Mouse (Mus musculus) urinary bladder, adult 2 months (tissue): ENCODE measurements around the gene Mt2. TPM values are rescaled to one million over a fixed set of nuclear protein-coding genes. Genes with fewer than 3 reads are reported as not detected.
"Not testable (repeated sequence)": the region's sequence is repeated elsewhere in the genome, so short reads cannot be mapped to it uniquely, and the experiment has no call there.

ENCODE experiments used
- DNase-seq: peaks from one replicate; pipeline ENCODE4 v3.0.0; 2022; ENCODE audit warnings: low spot score
- polyA plus RNA-seq: library from polyadenylated mRNA; depleted of rRNA; stranded (reverse); fragments of >200 nt; gene quantifications from 2 replicates; pipeline ENCODE4 v1.2.3, GENCODE M21; 2012; rRNA removed

Gene Mt2
- 100.0 and 101 TPM in 2 replicates for polyA plus RNA-seq

- DNase-seq = peak; percentile 57
Observed at GRCm38 (mm10) chr8:94172075-94172808, at the start of gene Mt2. TSS of gene Mt2 (plus strand) at chr8:94172664.

GRCm38 (mm10) chr8:94122711-94123468, 49.6 kb upstream of the Mt2 start:
- DNase-seq = no peak

GRCm38 (mm10) chr8:94127711-94128110, 44.8 kb upstream of the Mt2 start:
- no peak for DNase-seq

- DNase-seq = no peak
Observed at GRCm38 (mm10) chr8:94129133-94129789, 43.2 kb upstream of the Mt2 start.

GRCm38 (mm10) chr8:94130126-94130525, 42.3 kb upstream of the Mt2 start:
- DNase-seq = no peak

- DNase-seq = no peak
Observed at GRCm38 (mm10) chr8:94132096-94132495, 40.4 kb upstream of the Mt2 start.

GRCm38 (mm10) chr8:94134601-94135000, 37.9 kb upstream of the Mt2 start:
- not testable (repeated sequence) for DNase-seq

- DNase-seq = no peak
Observed at GRCm38 (mm10) chr8:94135556-94135955, 36.9 kb upstream of the Mt2 start.

GRCm38 (mm10) chr8:94136192-94136591, 36.3 kb upstream of the Mt2 start:
- DNase-seq = no peak

GRCm38 (mm10) chr8:94136933-94137332, 35.5 kb upstream of the Mt2 start, which contains the start of gene Mt4:
TSS of gene Mt4 (plus strand) at chr8:94137197.
- DNase-seq = no peak

GRCm38 (mm10) chr8:94140266-94140795, 32.1 kb upstream of the Mt2 start:
- DNase-seq = no peak

- no peak for DNase-seq
Observed at GRCm38 (mm10) chr8:94148236-94148635, 24.2 kb upstream of the Mt2 start.

GRCm38 (mm10) chr8:94150925-94151324, 21.5 kb upstream of the Mt2 start:
- no peak for DNase-seq

GRCm38 (mm10) chr8:94152513-94153300, 19.8 kb upstream of the Mt2 start, which contains the start of gene Mt3:
TSS of gene Mt3 (plus strand) at chr8:94152607.
- DNase-seq = peak; percentile 27

- DNase-seq = no peak
Observed at GRCm38 (mm10) chr8:94153451-94153850, 19.0 kb upstream of the Mt2 start.

GRCm38 (mm10) chr8:94154537-94154936, 17.9 kb upstream of the Mt2 start:
- no peak for DNase-seq

GRCm38 (mm10) chr8:94156092-94156491, 16.4 kb upstream of the Mt2 start:
- no peak for DNase-seq

GRCm38 (mm10) chr8:94165772-94166171, 6.7 kb upstream of the Mt2 start:
- DNase-seq = not testable (repeated sequence)

GRCm38 (mm10) chr8:94167244-94167643, 5.2 kb upstream of the Mt2 start:
- DNase-seq = peak; percentile 95

- DNase-seq = no peak
Observed at GRCm38 (mm10) chr8:94169547-94169946, 2.9 kb upstream of the Mt2 start.

- peak; percentile 25 for DNase-seq
Observed at GRCm38 (mm10) chr8:94171321-94171755, 1.1 kb upstream of the Mt2 start.
